Mouse (Mus musculus) adrenal gland (tissue): ENCODE data around the gene Rpf2.

Experiments
- intact Hi-C: fragments of 180-260 bp; cut with DNase I; formaldehyde crosslinking; loops from one replicate; pipeline ENCODE4 v1.15.1; 2025

The Rpf2 gene

DNA sequence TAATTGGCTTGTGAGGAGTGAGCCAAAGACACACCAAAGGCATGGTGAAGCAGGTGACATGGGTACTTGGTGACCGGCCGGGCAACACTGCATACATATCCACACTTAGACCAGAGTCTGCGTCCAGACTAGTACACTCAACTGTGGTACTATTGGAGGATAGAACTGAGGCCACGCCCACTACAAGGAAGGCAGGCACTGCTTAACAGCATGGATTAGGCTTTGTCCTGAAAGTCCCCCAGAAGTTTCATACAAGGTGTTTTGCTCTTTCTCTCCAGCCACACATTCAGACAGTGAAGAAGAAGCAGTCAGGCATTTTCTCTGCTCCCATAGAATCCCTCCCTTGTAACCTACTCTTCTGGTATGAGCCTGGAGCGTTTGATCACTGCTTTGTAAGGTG lies 9.9 kb upstream of the Rpf2 start:
- intact Hi-C loops, result loop anchor here (5.0 kb wide), 1 partner anchor 46 kb away; the partner anchor contains the start of gene Amd1

DNA sequence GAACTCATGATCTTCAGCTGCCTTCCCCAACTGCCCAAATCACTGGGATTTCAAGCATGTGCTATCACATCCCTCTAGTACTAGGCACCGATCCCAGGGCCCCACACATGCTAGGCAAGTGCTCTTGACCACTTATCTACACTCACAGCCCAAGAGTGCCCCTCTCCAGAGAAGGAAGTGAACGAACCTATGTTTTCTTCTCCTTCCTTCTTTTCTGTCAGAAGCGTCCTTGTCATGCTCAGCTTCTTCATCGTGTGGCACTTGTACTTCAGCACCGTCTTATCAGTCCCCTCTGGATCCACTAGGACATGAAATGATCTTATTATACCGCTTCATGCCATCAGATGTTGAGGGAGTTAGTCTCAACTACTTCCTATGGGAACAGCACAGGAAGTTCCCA lies 4.1 kb upstream of the Rpf2 start:
- intact Hi-C loops, result no loop called here

DNA sequence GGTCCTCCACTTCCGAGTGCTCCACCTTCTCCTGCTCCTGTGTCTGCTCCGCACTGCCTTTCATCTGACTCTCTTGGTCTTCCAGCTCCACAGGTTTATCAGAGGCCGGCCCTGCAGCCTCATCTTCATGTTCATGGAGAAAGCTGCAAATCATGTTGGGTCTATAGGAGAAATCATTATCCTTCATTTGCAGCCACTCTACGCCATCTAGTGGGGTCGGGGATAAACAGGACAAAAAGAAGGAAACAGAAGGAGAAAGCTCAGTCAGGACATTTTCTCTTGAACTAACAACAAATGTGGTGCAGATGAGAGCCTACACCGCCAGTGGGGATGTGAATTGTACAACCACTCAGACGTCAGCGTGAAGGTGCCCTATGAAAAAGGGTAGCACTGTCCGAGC lies 2.8 kb upstream of the Rpf2 start:
- intact Hi-C loops, result no loop called here

DNA sequence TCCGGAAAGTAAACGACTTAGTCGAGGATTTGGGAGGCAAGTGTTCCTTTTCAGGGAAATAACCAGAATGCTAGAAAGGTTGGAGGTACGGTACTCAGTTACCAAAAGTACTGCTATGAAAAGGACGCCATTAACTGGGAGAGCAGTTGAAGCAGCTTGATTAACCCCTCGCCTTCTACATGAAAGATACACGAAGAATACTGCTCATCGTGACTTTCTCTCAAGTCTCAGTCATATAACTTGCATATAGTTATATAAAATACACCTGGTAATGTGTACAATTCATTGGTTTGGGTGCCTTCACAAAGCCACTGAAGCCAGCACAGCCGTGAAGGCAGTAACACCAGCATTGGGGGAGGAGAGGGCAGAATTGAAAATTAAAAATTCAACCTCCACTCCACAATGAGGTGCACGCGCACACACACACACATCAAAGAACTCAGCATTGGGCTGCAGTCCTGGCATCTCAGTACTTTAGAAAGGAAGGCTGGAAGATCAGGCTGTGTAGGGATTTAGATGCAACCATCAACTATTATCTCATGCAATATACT lies 405 bp upstream of the Rpf2 start:
- intact Hi-C loops, result no loop called here

DNA sequence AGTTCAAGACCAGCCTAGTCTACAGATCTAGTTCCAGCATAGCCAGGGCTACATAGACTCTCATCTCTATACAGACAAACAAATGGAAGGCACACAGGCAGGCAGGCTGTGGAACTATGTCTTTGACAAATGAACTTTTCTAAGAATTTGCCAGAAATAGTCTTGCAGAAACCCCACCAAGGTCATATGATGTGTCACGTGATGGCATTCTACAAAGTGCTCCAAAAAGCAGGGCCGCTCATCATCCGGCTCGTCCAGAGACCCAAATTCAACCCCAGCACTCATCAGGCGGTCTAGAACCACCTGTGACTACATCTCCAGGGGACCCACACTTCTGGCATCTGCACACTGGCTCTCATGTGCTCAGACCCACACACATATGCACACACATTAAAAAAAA lies 9.0 kb downstream of the Rpf2 start:
- intact Hi-C loops, result no loop called here

DNA sequence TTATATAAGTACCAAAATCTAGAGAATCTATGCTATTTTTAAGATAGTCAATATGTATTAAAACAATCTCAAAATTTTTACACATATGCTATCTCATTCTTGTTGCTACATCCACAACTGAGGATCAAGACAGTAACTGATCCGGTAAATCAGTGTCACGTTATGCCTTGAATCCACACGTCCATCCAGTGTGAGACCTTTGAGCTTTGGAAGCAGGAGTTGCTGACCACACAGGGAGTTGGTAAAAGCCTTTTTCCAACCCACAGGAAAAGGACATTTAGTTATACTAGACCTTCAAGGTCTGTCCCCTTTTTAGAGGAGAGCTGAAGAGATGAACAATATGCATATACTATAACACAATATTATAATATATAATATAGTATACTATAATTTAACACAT lies 13.6 kb downstream of the Rpf2 start:
- intact Hi-C loops, result no loop called here

DNA sequence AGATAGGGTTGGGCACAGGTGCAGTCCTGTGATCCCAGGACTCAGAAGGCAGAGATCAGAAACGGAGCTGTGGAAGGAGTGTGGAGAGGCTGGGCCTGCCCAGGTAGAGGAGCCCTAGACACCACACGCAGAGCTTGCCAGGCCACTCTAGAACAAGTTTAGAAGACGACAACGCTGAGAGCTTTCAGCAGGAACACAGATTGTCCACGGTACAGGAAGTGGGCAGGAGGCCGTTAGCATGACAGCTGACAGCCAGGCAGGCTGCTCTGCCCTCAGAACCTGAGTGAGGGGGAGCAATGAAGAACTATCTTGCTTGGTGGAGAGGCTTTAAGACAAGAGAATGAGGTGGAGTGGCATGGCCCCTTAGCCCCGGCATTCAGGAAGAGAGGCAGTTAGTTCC lies 14.4 kb downstream of the Rpf2 start:
- intact Hi-C loops, result no loop called here

DNA sequence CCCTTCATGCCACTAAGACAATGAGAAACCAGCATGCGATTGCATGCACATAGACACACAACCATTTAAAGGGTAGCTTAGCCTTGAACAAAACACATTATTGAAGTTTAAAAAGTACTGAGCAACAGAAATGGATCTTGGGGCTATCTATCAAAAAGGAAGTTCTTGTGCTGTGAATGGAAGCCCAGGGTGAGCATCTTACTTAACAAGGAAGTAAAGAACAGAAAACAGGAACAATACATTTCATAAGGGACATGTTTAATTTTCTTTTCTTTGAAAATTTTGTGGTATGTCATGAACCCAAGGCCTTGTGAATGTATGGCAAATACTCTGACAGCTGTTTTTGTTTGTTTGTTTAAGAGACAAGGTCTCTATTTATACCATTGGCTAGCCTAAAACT lies 17.1 kb downstream of the Rpf2 start:
- intact Hi-C loops, result no loop called here

DNA sequence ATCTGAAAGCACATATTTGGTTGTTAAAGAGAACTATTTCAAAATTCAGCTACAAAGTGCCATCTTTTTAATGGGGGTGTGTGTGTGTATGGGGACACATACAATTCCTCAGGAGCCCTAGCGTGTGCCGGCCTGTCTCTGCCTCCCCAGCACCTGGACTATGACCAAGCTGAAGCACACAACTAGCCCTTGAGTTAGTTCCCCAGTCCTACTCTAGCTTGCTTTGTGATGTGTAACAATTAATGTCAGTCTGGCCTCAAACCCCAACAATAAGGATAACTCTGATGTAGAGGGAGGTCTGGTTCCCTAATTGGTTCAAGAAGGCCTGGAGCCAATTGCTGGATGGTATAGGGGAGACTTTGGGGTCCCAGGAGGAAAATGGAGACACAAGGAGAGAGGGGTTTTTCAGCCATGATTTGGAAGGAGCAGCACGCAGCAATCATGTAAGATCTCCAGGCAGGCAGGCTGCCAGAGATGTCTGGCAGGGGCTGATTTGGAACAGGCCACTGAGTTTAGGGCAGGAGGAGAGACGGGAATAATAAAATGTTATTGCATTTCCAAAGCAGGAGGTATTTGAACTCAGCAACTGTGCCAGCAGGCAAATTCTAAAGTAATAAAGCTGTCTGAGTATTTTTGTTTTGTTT lies 19.1 kb downstream of the Rpf2 start:
- intact Hi-C loops, result no loop called here

DNA sequence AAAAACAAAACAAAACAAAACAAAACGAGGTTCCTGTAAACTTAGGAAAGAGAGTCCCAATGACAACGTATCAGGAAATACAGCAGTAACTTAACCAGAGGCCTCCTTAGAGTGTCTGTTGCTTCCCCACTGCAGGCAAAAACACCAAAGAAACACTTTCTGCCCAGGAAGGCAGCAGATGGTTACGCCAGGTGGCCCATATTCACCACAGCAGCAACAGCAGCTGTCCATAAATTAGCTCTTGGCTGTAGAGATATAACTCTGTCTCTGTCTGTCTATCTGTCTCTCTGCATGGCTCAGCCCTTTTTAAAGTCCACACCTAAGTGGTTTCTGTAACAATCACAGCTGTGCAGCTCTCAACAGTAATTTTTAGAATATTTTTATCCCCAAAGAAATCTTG lies 28.0 kb downstream of the Rpf2 start:
- intact Hi-C loops, result no loop called here

DNA sequence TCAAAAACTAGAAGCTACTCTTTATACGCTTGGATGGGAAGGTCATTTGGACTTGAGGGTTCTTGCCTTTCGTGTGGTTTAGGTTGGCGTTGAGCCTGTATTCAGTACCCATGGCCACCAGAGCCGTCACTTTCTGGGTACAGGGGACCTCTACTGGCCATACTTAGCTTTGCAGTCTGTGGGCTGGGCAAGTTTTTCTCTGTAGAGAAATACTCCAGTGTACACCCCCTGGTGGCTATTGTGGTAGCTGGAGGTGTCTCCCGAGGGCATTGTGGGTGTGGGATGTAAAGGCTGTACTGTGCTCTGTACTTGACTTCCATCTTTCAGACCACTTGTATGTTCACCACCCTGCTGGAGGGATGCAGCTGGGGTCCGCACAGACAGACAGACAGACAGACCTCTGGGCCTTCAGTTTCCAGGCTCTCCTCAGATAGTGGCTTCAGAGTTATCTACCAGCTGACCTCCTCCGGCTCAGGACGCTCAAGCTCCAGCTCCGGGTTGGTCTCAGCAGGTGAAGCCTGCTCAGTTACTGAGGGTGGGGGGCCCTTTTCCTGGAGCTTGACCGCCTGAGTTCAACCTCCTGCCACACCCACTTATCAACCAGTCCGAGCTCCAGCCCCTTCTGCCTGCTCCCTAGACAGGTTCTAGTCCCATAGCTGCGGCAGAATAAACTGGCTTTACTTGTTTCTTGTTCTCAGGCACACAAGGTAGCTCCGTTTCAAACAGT lies 34.2 kb downstream of the Rpf2 start:
- intact Hi-C loops, result loop anchor here (1.0 to 5.0 kb wide), 2 partner anchors 75 to 160 kb away; no protein-coding TSS in a partner anchor

DNA sequence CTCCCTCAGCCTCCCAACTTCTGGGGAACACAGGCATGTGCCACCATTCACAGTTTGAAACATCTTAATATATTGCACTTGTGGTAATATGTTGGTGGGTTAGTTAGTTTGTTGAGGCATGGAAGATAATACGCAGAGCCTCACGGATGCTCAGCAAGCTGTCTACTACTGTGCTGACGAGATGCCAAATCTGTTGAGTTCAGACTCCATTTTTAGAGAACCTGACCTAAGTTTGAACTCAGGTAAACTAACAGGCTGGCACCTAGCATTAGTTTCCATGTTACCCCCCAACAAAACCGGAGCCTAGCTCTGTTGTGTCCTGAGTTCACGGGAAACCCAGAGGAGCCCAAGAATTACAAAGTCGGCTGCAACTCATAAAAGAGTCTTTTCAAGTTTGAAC lies 51.8 kb downstream of the Rpf2 start:
- intact Hi-C loops, result no loop called here

DNA sequence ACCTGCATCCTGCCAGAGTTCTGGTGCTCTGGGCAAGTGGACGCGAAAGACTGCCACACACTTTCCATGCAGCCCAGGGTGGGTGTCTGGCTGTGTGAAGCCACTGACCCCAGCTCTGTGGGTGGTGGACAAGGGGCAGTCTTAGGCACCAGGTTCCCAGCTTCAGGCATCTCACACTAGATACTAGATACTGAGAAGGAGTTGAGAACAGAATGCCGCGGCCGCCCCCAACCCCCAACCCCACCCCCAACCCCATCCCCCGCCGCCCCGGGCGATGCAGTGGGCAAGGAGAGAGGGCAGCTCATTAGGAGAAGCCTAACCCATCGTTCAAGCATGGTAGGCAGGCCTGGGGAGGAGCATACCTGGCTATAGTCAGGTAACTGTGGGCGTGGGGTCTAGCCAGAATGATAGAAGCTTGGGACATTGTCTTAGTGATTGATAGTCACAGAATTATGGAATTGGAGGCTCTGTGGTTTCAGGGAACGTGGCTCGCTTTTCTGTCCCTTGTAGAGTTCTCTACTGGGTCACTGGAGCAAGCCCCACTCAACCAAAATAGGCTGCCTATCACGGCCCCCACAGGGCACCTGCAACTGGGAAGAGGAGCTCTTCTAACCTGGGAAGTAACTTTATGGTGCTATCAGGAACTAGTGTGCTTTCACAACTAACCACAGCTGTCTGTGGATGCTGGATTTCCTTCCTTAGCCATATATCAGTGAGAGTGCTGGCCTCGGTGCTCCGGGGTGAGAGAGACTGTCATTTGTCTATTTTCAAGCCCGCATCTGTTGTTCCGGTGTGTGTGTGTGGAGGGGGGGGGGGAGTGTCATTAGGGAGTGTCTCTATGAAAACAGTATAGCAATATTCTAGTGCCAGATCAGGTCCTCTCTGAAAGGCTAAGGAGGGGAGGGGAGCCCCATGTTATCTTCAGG lies 54.6 kb downstream of the Rpf2 start:
- intact Hi-C loops, result no loop called here

DNA sequence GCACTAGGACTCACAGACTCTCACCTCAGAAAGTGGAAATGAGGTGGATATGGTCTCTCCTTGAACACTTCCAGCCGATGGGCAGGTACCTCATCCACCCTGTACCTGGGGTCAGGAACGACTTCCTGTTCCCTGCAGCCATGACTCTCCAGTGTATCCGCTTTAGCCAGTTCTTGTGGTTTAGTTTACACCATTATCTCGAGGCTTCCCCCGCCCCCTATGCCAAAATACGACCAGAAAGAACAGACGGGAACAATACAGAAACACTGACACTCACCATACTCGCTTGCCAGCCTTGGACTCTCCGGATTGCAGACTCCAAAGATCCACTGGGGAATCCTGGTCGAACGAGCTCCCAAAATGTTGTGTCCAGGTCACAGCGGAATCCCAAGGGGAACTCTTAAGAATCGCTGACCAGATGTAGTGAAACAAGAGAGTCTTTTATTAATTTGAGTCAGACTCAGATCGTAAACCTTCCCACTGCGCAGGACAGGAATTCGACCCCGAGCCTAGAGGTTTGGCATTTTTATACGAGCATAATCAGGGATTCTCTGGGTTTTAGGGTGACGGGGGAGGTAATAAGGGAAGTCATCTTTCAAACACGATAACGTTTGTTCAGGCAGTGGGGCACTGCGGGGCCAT lies 55.4 kb downstream of the Rpf2 start:
- intact Hi-C loops, result no loop called here

DNA sequence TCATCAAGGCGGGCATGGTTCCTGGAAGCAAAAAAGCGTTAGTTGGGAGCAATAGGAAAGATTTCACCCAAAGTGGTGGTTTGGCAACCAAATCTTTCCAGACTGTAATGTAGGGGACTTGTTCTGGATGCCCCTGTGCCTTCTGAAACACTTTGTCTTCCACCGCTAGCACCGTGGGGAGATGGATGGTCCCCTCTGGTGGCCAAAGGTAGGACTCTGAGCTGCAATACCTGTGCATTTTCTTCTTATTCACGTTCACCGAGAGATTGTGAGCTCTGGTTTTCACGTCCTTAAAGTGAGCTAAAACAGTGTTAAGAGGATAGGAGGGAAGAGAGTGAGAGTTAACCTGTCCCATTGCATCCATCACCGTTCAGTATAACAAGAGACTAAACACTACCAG lies 56.0 kb downstream of the Rpf2 start:
- intact Hi-C loops, result no loop called here

DNA sequence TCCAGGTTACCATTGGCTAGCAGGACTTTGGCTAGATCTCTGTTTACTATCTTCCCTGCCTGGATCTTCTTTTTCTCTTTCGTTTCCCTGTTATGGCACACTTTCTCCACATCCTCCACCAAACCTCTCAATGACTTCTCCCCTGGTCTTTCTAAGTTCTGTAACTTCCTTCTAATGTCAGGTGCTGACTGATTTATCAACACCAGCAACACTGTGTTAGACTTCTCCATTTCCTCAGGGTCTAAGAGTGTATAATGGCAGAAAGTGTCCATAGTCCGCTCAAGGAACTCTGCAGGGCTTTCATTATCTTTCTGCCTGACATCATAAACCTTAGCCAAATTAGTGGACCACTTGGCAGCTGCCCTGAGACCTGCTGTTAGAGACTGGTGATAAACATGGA lies 57.1 kb downstream of the Rpf2 start:
- intact Hi-C loops, result no loop called here

DNA sequence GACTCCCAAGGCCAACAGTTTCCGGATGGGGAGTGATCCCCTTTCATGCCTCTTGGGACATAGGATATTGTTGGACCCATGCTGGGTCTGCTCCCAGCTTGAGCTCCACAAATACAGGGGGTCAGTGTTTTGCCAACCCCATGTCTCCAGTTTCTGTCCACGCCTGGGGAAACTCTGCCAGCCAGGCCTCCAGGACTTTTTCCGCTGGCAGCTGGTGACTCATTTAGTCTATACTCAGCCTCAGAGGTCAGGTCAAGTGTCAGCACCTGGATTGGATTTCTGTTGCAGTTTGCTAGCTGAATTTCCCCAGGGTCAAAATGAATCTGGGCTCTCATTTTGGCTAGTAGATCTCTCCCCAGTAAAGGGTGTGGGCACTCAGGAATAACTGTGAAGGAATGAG lies 58.0 kb downstream of the Rpf2 start:
- intact Hi-C loops, result no loop called here

DNA sequence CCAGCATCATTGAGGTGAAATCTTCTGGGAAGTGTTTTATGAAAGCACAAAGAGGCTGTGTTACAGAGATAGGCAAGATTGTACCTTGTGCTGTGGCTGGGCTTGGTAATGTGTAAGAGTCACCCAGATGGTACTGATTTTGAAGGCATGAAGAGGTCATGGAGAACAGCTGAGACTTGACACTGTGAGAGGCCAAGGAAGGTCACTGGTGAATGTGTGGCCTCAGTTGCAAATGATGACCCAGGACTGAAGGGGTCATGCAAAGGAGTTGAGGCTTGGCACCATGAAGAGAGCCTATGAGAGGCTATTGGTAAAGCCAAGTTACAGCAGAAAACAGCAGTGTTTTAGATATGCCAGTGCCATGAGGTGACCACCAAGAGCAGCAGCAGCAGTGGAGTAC lies 60.9 kb downstream of the Rpf2 start:
- intact Hi-C loops, result no loop called here

DNA sequence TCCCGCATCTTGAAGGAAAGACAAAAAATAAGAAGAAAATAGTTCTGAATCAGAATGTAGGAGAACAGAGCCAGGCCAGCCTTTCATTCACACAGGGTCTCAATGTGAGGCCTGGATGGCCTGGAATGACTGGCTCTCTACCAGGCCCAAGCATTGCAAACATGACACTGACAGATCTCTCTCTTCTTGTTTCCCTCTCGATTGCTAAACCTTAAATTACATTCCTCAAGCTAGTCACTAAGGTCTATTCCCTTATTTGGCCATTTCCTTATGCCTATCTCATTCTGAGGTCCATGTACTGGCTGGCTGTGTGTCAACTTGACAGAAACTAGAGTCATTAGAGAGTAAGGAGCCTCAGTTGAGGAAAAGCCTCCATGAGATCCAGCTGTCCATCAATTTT lies 66.8 kb downstream of the Rpf2 start:
- intact Hi-C loops, result no loop called here

DNA sequence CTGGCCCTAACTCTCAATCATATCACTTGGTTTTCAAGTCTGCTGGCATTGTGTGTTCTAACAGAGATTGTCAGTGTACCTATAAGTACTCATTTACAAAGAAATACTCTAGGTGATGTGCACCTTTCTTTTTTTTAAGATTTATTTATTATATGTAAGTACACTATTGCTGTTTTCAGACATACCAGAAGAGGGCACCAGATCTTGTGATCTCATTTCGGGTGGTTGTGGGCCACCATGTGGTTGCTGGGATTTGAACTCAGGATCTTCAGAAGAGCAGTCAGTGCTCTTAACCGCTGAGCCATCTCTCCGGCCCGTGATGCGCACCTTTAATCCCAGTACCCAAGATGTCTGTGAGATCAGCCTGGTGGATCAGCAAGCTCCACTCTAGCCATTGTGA lies 67.7 kb downstream of the Rpf2 start:
- intact Hi-C loops, result no loop called here

DNA sequence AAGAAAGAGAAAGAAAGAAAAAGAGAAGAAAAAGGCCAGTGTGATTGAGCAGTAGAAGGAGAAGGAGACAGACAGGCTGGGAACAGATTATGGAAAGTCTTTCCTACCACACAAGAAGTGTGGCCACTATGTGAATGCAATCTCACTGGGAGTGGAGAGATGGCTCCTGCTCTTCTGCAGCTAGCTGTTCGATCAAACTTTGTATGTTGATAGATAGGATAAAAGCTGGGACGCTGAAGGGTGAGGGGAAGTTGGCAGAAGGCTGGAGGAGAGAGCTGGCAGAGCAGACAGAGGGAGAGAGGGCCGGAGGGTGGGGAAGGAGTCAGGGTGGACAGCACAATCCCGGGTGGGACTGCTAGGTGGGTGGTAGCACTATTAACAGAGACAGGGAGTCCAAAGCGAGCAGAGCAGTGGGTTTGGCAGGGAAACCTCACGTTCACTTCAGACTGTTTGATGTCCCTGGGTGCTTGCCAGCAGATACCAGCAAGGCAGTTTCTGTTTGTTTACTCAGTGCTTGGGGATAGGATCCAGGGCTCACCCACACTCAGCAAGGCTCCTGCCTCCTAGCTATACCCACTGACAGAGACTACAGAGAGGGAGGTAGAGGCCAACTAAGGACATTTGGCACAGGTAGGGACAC lies 69.4 kb downstream of the Rpf2 start:
- intact Hi-C loops, result no loop called here
